Mouse (Mus musculus) myocyte (in vitro differentiated cells): ENCODE data around the gene Clec2l.
"Not testable (repeated sequence)": the region's sequence is repeated elsewhere in the genome, so short reads cannot be mapped to it uniquely, and the experiment has no call there.

ENCODE experiments used
- CEBPB ChIP-seq: IDR thresholded peaks from 2 replicates; pipeline ENCODE4 v1.6.1; 2011; ENCODE audit warnings: mild to moderate bottlenecking, moderate library complexity; ENCODE audit not compliant: poor library complexity, insufficient read depth, severe bottlenecking
- E2F4 ChIP-seq: IDR thresholded peaks from one replicate; pipeline ENCODE4 v1.6.1; 2011; ENCODE audit warnings: mild to moderate bottlenecking, control low read depth, moderate library complexity; ENCODE audit not compliant: insufficient read depth
- MAX ChIP-seq: IDR thresholded peaks from one replicate; pipeline ENCODE4 v1.6.1; 2011; ENCODE audit warnings: low read depth, mild to moderate bottlenecking, control low read depth
- MYOD1 ChIP-seq, 3 experiments: IDR thresholded peaks; one replicate each; pipeline ENCODE4 v1.6.1; 2011; ENCODE audit warnings: control low read depth in 2 of 3, low read depth in 2 of 3, mild to moderate bottlenecking in 2 of 3, moderate library complexity in 1 of 3; ENCODE audit not compliant: insufficient read length in 2 of 3, control insufficient read depth in 1 of 3
- MYOG ChIP-seq, 3 experiments: IDR thresholded peaks; one replicate each; pipeline ENCODE4 v1.6.1; 2011; ENCODE audit warnings: control low read depth in 2 of 3, low read depth in 2 of 3, mild to moderate bottlenecking in 2 of 3; ENCODE audit not compliant: insufficient read length in 2 of 3, control insufficient read depth in 1 of 3, insufficient read depth in 1 of 3
- POLR2A ChIP-seq: IDR thresholded peaks from one replicate; pipeline ENCODE4 v1.6.1; 2011; ENCODE audit warnings: low read depth, mild to moderate bottlenecking, control low read depth, moderate library complexity; ENCODE audit not compliant: insufficient read length
- POLR2AphosphoS2 ChIP-seq: IDR thresholded peaks from one replicate; pipeline ENCODE4 v1.6.1; 2011; ENCODE audit warnings: low read depth, control low read depth; ENCODE audit not compliant: insufficient read length
- TCF12 ChIP-seq: IDR thresholded peaks from one replicate; pipeline ENCODE4 v1.6.1; 2011; ENCODE audit warnings: mild to moderate bottlenecking, control low read depth; ENCODE audit not compliant: poor library complexity, insufficient read depth, severe bottlenecking
- TCF3 ChIP-seq: IDR thresholded peaks from one replicate; pipeline ENCODE4 v1.6.1; 2011; ENCODE audit warnings: low read depth, control low read depth; ENCODE audit not compliant: insufficient read length
- USF1 ChIP-seq: IDR thresholded peaks from one replicate; pipeline ENCODE4 v1.6.1; 2011; ENCODE audit warnings: low read depth, mild to moderate bottlenecking, control low read depth, moderate library complexity

GRCm38 (mm10) chr6:38670488-38670887, 7.6 kb downstream of the Clec2l start:
- not testable (repeated sequence) for TF ChIP-seq POLR2A; E2F4; MYOG (IDR thresholded peaks at IDR 0.05; ENCODE audit: control insufficient read depth in 1 of 3, insufficient read depth in 1 of 3, insufficient read length in 2 of 3, low read depth in 2 of 3); TCF3; TCF12; MAX; MYOD1 (IDR thresholded peaks at IDR 0.05; ENCODE audit: control insufficient read depth in 1 of 3, insufficient read length in 2 of 3, low read depth in 2 of 3); POLR2AphosphoS2; USF1; CEBPB
